Mouse (Mus musculus) lung, postnatal 0 days (tissue): ENCODE data around the gene Gm20388.

ENCODE experiments used
- CTCF ChIP-seq: IDR thresholded peaks from 2 replicates; pipeline ENCODE4 v1.5.1; 2016; ENCODE audit warnings: antibody characterized with exemption, mild to moderate bottlenecking
- EP300 ChIP-seq: IDR thresholded peaks from 2 replicates; pipeline ENCODE4 v1.6.1; 2016; ENCODE audit warnings: antibody characterized with exemption, mild to moderate bottlenecking, control low read depth

DNA sequence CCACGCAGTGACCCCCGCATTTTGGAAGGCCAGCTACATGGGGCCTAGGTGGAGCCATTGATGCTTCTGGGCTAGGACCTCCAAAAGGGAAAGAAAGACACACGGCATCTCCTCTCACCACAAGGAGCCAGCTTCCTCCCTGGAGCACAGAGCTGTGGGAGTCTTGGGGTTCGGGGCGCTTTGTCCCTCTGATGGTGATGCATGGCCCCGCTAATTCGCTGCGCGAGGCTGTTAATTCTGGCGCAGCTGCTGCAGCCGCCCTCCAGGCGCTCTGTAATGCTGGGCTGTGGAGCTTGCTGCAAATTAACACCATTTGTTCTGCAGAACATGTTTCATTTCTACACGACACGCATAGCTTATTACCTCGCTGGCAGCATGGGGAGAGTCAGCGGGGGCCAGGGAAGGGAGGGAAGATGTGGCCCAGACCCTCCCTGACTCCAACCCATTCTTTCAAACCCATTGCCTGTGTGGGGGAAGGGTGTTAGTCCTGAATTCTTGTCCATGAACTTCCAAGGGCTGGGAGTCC is 2835.2 kb downstream of the Gm20388 start:
- TF ChIP-seq CTCF (no peak), EP300 (no peak)
